Mouse (Mus musculus): ENCODE results near the gene Plxna3.
"Not testable (repeated sequence)": the region's sequence is repeated elsewhere in the genome, so short reads cannot be mapped to it uniquely, and the experiment has no call there.

Gene Plxna3

DNA sequence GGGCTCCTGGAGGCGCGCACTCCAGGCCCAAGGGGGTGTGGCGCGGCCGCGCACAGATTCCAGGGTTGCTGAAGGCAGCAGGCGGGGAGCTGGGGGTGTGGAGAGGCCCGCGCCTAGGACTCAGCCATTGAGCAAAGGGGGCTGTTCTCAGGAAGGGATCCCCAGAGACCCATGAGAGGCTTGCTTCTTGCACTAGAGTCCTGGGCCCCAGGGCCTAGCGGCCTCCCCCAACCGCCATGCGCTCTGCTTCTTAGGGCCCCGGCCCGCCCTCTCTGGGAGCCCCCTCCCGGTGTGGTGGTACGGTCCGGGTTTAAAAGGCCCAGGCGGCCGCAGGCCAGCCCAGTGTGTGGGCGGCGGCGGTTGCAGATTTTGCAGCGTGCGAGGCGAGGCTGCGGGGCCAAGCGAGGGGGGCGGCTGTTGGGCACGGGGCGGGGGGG lies at the start of gene Plxna3:
Gene Plxna3, plus strand, starts transcription at position 342 of the 437 bp plus-strand sequence.
- peak; percentile 51 to 64 for DNase-seq (ENCODE audit: low spot score in 2 of 2)

DNA sequence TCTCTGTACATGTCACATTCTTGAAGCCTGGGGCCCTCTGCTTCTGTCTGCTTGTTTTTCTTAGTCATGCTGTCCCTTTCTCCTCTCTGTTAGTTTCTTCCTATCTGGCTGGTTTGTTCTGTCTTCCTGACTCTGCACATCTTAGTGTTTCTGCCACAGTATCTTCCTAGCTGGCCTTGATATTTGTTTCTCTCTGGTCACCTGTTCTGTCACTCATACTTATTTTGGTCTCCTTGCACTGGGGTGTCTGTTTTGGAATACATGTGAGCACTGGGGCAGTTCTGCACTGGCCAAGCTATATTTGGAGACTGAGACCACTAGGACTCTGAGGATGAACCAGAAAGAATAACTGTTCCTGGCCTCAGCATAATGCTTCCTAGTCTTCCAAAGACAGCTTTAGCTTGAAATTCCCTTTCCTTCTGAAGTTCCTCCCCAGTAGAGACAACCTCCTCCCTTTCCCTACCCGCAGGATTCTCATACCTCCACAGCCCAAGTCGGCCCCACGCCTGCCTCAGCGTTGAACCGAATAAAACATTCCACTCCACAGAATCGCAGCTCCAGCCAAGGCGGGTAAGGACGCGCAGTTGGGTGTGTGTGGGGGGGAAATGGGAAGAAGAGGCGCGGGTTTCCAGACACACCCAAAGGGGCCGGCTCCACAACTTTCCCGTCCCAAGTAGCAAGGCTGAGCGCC lies 47.7 kb upstream of the Plxna3 start:
- DNase-seq (ENCODE audit: low spot score in 2 of 2), result no peak

DNA sequence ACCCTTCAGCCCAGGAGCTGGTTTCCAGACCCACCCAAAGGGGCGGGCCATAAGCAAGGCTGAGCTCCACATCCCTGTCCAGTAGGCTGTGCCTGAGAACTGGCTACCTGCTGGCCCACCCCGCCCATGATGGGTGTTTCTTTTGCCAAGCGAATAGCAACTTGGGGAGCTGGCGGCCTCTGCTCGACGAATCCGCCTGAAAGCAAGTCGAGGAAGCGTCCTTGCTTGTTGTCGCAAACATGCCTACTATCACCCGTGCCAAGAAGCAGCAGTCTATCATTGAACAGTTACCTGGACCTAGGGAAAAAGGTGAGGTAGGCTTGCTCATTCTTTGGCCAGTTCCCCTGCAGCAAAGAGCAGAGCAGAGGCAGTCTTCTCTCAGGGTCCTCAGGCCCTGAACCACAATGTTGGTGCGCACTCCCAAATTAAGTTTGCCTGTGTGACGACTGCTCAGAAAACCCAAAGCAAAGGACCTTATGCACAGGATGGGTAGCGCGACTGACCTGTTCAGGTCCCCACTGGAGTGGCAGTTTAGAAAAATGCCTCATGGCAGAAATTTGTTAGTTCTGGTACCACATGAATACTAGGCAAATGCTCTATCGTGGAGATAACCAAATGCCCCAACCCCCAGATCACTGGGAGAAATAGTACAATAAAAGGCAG lies 47.0 kb upstream of the Plxna3 start, which contains the start of the genes Taz and Dnase1l1:
Gene Taz, plus strand, starts transcription at position 181 of the 663 bp plus-strand sequence.
Gene Dnase1l1, minus strand, starts transcription at position 606 of the 663 bp plus-strand sequence.
- peak; percentile 82 for DNase-seq (ENCODE audit: low spot score in 2 of 2)

DNA sequence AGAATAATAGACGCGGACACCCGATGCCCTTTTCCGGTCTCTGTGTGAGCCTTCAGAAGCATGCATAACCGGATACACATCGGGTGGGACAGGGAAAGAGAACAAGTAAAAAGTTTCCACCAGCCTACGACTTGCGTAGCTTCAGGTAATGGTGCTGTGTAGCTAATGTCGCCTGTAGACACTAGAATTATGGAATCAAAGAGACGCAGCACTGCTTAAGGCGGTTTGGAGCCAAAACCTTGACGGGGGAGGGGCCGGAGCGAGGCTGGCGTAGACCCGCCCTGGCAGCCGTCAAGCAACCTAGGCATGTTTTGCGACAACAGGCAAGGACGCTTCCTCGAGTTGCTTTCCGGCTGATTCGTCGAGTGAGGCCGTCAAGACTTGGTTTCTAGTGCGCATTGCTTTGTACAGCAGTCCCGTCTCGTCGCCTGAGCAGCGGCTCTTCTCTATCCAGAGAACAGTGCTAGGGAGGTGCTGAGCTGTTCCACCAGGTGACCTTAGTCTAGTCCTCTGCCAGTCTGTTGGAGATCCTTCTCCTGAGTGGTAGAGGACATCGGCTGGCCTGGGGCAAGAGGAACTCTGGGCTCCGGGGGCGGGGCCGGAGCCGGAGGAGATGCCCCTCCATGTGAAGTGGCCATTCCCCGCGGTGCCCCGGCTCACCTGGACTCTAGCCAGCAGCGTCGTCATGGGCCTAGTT lies 46.3 kb upstream of the Plxna3 start:
- peak; percentile 84 to 88 for DNase-seq (ENCODE audit: low spot score in 2 of 2)

DNA sequence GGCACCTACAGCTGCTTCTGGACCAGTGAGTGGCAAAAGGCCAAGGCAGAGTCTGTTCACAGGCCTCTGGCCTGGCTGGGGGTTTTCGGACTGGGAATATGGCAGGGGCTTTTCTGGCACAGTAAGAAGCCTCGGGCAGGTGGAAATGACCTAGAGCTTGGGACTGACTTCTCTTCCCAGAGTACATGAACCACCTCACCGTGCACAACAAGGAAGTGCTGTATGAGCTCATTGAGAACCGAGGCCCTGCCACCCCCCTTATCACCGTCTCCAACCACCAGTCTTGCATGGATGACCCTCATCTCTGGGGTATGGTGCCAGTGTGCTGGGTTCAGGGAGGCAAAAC lies 45.8 kb upstream of the Plxna3 start:
- no peak for DNase-seq (ENCODE audit: low spot score in 2 of 2)

DNA sequence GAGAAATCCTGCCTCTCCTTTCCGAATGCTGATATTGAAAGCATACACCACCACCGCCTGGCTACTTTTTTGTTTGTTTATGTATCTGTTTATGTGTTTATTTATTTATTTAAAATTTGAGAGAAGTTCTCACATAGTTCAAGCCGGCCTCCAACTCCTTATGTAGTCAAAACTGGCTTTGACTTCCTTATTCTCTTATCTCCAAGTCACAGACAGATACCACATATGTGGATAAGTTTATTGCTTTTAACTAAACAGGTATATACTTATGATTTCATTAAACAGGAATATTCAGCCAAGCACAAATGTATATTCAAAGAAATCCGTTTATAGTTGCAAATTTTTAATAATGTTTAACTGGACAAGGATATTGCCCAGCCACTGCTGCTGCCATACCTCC lies 35.4 kb upstream of the Plxna3 start:
- no peak for DNase-seq (ENCODE audit: low spot score in 2 of 2)

DNA sequence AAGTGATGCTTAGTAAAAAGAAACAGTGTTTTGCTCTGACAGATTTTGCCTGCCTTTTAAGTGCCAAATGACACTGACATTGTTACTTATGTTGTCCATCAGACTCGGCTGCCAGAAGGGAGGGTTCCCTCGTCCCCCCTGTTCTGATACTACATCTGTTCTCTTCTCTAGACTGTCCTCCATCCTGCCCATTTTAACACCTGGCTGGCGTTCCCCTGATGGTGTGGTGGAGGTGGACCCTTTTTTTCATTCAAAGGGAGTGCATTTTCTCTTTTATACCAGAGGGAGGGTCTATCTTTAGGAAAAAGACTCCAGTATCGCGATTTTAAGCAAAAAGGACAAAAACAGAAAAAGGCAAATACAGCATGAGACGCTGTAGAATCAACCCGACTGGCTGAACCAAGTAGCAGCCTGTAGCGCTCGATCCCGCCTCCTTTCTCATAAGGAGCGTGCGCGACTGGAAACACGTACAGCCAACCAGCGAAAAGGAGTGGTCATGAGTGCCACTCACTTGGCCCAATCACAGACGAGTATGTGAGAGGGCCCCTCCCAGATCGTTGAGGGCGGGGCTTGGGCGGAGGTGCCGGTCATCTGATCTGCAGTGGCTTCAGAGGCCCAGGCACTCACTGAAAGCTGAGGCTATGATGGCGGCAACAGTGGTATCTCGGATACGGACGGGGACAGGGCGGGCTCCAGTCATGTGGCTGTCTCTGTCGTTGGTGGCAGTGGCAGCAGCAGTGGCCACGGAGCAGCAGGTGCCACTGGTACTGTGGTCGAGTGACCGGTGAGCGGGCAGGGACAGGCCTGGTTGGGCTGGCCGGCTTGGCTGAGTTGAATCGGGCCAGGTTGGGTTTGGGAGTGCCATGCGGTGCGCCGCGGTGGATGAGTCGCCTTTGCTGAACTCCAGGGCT lies 32.1 kb upstream of the Plxna3 start, which contains the start of gene Atp6ap1:
Gene Atp6ap1, plus strand, starts transcription at position 560 of the 911 bp plus-strand sequence.
- peak; percentile 94 to 95 for DNase-seq (ENCODE audit: low spot score in 2 of 2)

DNA sequence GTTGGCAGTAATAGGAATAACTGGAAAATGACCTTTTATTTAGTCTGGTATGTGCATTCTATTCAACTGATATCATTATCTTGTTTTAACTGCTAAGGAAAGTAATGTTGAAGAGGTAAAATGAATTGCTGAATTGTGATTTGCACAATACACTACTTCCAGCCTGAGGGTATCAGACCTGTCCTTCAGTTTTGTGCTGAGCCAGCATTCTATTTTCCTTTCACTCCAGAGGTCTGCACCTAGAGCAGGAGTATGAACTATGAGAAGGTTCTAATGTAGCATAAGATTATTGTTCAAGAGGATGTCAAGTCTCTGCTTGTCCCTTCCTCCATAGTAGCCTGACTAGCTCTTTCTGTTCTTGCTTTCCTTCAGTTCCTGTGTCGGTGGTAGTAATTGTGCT lies 30.5 kb upstream of the Plxna3 start:
- no peak for DNase-seq (ENCODE audit: low spot score in 2 of 2)

DNA sequence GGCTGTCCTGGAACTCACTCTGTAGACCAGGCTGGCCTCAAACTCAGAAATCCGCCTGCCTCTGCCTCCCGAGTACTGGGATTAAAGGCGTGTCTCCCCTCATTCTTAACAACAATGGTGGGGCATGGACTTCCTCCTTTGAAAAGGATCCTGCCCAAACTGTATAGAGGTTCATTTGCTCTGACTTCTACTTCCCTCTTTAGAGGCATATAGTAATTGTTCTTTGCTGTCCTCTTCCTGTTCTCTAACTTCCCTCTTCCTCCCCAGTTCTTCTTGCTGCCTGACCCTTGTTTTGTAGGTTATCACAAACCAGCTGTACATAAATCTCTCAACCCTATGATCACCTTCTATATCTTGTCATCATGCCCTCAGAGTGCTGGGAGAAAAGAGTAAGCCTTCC lies 29.1 kb upstream of the Plxna3 start:
- peak; percentile 17 to 41 for DNase-seq (ENCODE audit: low spot score in 2 of 2)

DNA sequence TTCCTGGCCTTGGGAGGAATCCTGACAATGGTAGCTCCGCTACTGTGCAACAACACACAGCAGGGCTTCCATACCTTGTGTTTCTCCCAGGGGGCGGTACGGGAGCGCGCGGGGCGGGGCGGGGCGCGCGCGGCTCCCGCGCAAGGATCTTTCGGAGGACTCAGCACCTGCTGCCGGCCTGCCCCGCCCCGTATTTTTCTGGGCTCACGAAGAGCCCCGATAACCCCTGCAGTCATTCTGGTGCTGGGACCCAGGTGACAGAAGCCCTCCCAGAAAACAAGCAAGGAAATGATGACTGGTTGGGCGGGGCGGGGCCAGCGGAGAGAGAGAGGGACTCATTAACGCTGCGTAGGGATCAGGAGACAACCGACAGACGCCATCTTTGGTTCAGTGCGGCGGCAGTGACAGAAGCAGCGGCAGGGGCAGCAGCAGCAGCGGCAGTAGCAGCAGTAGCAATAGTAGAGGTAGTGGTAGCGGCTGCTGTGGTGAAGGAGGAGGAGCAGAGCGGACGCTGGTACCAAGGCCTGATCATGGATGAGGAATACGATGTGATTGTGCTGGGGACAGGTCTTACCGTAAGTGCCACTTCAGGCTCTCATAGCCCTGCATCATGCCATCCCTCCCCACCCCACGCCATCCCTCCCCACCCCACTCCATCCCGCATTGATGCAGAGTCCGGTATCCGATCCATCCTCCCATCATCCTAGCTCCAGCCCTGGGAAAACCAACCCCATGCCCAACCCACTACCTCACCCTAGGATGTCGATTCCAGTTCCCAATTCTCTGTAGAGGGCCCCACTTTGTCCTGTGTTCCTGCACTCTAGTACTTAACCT lies 23.8 kb upstream of the Plxna3 start, which contains the start of gene Gdi1:
Gene Gdi1, plus strand, starts transcription at position 132 of the 834 bp plus-strand sequence.
- DNase-seq (ENCODE audit: low spot score in 2 of 2), result peak; percentile 61 to 69

DNA sequence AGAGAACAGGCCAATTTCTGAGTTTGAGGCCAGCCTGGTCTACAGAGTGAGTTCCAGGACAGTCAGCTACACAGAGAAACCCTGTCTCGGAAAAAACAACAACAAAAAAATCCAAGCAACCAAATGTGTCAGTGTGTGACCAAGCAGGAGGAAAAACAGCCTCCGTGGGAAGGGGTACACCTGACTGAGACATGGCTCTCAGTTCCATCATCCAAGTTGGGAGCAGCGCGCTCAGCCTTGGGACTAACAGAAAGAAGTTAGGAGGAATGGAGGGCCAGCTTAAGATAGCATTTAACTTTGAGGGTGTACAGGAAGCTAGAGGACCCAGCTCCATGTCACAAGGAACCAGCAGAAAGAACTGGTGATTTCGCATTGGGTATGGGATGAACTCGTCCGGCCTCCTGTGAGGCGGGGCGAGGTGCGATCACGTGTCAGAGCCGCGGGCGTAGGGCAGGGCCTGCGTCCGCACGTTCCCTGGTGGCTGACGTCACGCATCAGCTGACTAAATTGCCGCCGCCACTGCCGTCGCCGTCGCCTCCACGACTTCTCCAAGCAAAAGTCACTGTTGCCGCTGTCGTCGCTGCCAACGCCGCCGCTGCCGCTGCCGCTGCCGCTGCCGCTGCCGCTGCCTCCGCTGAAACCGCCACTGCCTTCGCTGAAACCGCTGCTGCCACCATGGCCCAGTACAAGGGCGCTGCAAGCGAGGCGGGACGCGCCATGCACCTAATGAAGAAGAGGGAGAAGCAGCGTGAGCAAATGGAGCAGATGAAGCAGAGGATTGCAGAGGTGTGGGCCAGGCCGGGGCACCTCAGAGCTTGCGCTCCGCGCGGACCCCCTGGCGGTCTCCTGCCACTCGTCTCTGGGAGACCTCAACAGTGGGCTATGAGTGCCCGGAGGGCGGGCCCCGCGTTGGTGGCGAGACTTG lies 16.1 kb upstream of the Plxna3 start, which contains the start of gene Fam50a:
Gene Fam50a, plus strand, starts transcription at position 494 of the 925 bp plus-strand sequence.
- peak; percentile 88 to 90 for DNase-seq (ENCODE audit: low spot score in 2 of 2)

DNA sequence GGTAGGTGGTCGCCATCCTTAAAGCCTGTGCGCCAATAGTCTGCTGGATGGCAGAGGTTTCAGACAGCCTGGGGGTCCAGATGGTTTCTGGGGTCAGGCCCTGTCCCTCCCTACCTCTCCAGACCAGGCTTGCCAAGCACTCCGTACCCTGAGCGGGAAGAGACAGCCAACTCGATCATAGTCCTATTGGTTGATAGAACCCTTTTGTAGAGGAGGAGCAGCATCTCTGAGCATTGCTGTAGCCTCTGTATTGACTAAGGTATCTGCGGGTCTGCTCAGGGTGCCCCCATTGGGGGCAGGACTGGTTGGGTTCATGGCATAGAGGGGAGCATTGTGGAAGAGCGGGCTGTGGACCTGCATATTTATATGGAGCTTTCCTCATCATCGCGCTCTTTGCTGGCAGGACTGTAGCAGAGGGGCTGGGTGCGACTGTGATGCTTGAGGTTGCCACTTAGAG lies 377 bp downstream of the Plxna3 start:
- DNase-seq (ENCODE audit: low spot score in 2 of 2), result no peak

DNA sequence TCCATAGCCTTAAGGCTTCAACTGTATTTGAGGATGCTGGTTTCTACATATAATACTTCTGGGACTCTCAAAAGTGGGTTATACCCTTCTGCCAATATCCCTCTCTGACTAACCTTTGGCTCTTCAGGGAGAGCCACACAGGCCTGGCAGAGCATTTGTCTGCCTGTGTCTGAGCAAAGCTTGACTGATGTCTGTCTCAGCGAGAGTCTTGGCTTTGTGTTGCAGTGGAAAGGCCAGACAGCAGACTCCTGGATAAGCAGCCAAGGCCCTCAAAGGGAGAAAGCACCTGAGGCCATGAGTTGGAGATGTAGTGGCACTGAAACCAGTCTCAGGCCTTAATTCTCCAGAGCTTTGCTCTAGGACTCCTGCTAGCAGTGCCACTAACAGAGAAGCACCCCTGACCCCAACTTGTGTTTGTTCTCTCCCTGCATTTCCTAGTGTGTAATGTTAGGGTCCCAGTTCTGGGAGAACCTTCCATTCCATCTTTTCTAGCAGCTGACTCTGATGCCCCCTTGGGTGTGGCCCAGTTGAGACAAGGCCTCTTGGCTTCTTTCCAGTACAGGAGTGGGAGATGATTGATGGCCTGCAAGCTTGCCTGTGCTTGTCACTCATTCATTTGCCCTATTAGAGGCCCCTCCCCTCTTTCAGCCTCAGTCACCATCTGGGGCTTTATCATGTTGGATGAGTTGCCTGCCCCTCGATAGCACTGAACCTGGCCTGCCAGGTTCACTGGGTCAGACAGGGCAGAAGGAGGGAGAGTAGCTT lies 1.5 kb downstream of the Plxna3 start:
- DNase-seq (ENCODE audit: low spot score in 2 of 2), result no peak

DNA sequence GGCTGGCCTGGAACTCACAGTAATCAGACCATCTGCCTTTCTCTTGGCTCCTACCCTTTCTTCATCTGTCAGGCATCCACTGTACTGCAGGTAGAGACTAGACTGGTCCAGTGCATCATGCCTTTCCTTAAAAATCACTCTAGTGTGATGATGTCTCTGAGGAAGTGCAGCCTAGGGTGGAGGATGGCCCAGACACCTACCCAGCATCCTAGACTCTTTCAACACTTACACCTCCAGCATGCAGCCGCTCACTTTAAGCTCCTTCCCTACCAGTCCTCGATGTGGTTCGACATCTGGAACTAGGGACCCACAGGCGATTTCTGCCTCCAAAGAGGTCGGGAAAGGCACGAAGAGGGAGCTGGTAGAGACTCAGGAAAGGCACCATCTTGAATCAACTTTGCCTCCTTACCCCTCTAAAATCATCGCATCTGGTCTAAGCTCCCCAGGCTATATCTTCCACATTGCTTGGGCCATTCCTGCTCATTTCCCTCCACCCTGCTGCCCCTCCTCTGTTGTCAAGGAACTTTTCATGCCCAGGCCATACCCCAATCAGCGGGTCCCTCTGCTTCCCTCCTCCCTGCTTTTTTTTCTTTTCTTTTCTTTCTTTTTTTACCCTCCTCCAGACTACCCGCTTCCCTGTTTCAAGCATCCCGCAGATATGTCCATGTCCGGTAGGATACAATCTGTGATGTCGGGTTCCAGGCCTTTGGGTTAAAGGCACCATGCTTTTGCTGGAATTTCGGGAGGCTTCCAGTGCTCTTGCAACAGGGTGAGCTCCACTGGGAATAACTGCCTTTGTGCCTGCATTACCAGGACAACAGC lies 24.0 kb downstream of the Plxna3 start:
- DNase-seq (ENCODE audit: low spot score in 2 of 2), result no peak

DNA sequence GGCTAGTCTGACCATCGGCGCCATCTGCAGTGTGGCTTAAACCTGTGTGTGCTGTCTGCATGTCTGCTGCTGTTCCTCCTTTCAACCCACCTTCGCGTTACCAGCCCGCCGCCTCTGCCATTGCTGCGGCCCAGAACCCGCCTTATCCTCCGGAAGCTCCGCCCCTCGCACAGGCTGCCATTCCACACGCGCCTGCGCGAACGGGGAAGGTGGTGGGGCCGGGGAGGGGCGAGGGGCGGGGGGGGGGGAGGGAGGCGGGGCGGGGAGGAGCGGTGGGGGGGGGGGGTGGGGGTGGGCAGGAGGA lies 24.6 kb downstream of the Plxna3 start, which contains the start of gene Lage3:
Gene Lage3, minus strand, starts transcription at position 152 of the 304 bp plus-strand sequence.
- peak; percentile 83 to 87 for DNase-seq (ENCODE audit: low spot score in 2 of 2)

DNA sequence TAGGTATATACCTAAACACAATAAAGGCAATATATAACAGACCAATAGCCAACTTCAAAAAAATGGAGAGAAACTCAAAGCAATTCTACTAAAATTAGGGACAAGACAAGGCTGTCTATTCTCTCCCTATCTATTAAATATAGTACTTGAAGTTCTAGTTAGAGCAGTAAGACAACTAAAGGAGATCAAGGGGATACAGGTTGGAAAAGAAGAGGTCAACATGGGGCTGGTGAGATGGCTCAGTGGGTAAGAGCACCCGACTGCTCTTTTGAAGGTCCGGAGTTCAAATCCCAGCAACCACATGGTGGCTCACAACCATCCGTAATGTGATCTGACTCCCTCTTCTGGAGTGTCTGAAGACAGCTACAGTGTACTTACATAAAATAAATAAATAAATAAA lies 28.2 kb downstream of the Plxna3 start:
- not testable (repeated sequence) for DNase-seq (ENCODE audit: low spot score in 2 of 2)

DNA sequence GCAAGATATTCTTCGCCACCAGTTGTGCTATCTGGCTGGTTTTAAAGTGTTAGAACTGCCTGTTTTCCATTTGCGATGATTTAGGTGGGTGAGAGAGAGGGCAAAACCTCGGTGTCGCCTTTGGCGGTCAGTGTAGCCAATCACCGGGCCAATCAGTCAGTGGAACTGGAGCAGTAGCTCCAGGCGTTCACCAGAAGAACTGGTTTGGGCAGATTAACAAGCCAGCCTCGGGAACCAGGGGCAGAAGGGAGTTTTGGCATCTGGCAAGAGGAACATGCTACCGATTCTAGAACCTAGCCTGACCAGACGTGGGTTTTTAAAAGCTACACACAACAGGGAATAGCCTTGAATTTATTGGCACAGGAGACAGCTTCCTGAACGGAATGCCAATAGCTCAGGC lies 30.3 kb downstream of the Plxna3 start:
- no peak for DNase-seq (ENCODE audit: low spot score in 2 of 2)

DNA sequence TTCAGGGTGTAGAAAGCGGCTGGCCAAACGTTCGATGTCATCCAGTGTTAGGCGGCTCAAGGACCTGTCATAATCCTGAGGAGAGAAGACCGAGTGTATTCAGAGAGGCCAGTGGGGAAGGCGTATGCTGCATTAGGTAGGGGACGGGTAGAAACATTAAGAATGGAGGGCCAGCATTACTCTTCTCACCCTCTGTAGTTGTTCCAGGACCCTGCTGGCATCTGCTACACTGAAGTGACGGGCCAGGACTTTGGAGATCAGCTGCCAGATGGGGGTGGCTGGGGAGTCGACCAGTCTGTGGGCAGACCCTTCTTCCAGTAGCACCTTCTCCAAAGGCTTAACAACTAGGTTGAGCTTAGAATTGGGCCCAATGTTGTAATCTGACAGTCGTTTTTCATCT lies 38.6 kb downstream of the Plxna3 start:
- DNase-seq (ENCODE audit: low spot score in 2 of 2), result no peak
